Mouse (Mus musculus) myocyte (in vitro differentiated cells): ENCODE results near the gene Tmem123.

Experiments
- E2F4 ChIP-seq: IDR thresholded peaks from one replicate; pipeline ENCODE4 v1.6.1; 2011; ENCODE audit warnings: mild to moderate bottlenecking, control low read depth, moderate library complexity; ENCODE audit not compliant: insufficient read depth
- MAX ChIP-seq: IDR thresholded peaks from one replicate; pipeline ENCODE4 v1.6.1; 2011; ENCODE audit warnings: low read depth, mild to moderate bottlenecking, control low read depth
- MYOD1 ChIP-seq, 3 experiments: IDR thresholded peaks; one replicate each; pipeline ENCODE4 v1.6.1; 2011; ENCODE audit warnings: control low read depth in 2 of 3, low read depth in 2 of 3, mild to moderate bottlenecking in 2 of 3, moderate library complexity in 1 of 3; ENCODE audit not compliant: insufficient read length in 2 of 3, control insufficient read depth in 1 of 3
- MYOG ChIP-seq, 3 experiments: IDR thresholded peaks; one replicate each; pipeline ENCODE4 v1.6.1; 2011; ENCODE audit warnings: control low read depth in 2 of 3, low read depth in 2 of 3, mild to moderate bottlenecking in 2 of 3; ENCODE audit not compliant: insufficient read length in 2 of 3, control insufficient read depth in 1 of 3, insufficient read depth in 1 of 3
- POLR2A ChIP-seq: IDR thresholded peaks from one replicate; pipeline ENCODE4 v1.6.1; 2011; ENCODE audit warnings: low read depth, mild to moderate bottlenecking, control low read depth, moderate library complexity; ENCODE audit not compliant: insufficient read length
- POLR2AphosphoS2 ChIP-seq: IDR thresholded peaks from one replicate; pipeline ENCODE4 v1.6.1; 2011; ENCODE audit warnings: low read depth, control low read depth; ENCODE audit not compliant: insufficient read length
- TCF12 ChIP-seq: IDR thresholded peaks from one replicate; pipeline ENCODE4 v1.6.1; 2011; ENCODE audit warnings: mild to moderate bottlenecking, control low read depth; ENCODE audit not compliant: poor library complexity, insufficient read depth, severe bottlenecking
- USF1 ChIP-seq: IDR thresholded peaks from one replicate; pipeline ENCODE4 v1.6.1; 2011; ENCODE audit warnings: low read depth, mild to moderate bottlenecking, control low read depth, moderate library complexity

GRCm38 (mm10) chr9:7837806-7838440 lies 74.1 kb downstream of the Tmem123 start:
- TF ChIP-seq MYOD1 (IDR thresholded peaks at IDR 0.05; ENCODE audit: control insufficient read depth in 1 of 3, insufficient read length in 2 of 3, low read depth in 2 of 3) (no peak), POLR2A (no peak), TCF12 (no peak), POLR2AphosphoS2 (no peak), MAX (no peak), USF1 (no peak), MYOG (IDR thresholded peaks at IDR 0.05; ENCODE audit: control insufficient read depth in 1 of 3, insufficient read depth in 1 of 3, insufficient read length in 2 of 3, low read depth in 2 of 3) (no peak), E2F4 (no peak)
